Comparison of ENCODE assay signal across 27 mouse cellular contexts in genomic region chr3:36446918-36447317, GRCm38 (mm10). TPM values are rescaled to one million over a fixed set of nuclear protein-coding genes. Genes with fewer than 3 reads are reported as not detected.
DNase-seq lines count a peak whose midpoint lies in the region; ATAC-seq and TF ChIP-seq lines count a peak whose summit lies in the region.
"Had no signal": no experiment of that assay in that cellular context is flagged by ENCODE, and none has a peak within 500 bp of the region (broad histone marks: within the 10 kb centered on the region; RNA-seq: fewer than 3 reads in every experiment).

No protein-coding gene starts in this region.

- WGBS in heart, postnatal 0 days = 7% methylated on average over 6 of the region's 6 CpGs

- no peaks in the 10 kb centered on the region for H3K27me3 ChIP-seq in heart, postnatal 0 days (ENCODE audit: control insufficient read depth, insufficient read depth, low read length)
- H3K27me3 ChIP-seq: embryonic facial prominence, embryonic 13.5 days; forebrain, embryonic 13.5 days; hindbrain, embryonic 13.5 days; midbrain, embryonic 13.5 days; Patski had no signal

- H3K27ac ChIP-seq in heart, postnatal 0 days (ENCODE audit: low read depth) = peak overlapping the region; percentile 5; the same call in 1 of the 2 replicates
- H3K27ac ChIP-seq in layer of hippocampus, adult 2 months = no peak overlapping the region
- H3K27ac ChIP-seq: embryonic facial prominence, embryonic 13.5 days; forebrain, embryonic 13.5 days; hindbrain, embryonic 13.5 days; limb, embryonic 10.5 days; midbrain, embryonic 13.5 days had no signal

- no peaks in the 10 kb centered on the region for H3K9me3 ChIP-seq in heart, postnatal 0 days (replicated peaks; ENCODE audit: control insufficient read depth, low read length)
- H3K9me3 ChIP-seq: embryonic facial prominence, embryonic 13.5 days; forebrain, embryonic 13.5 days; hindbrain, embryonic 13.5 days; limb, embryonic 10.5 days; midbrain, embryonic 13.5 days had no signal

- peaks cover 37% of the 10 kb centered on the region for H3K36me3 ChIP-seq in heart, postnatal 0 days (replicated peaks; ENCODE audit: control insufficient read depth, insufficient read depth, low read length)
- H3K36me3 ChIP-seq: hindbrain, embryonic 13.5 days; midbrain, embryonic 13.5 days had no signal

- TF ChIP-seq CTCF in heart, postnatal 0 days (IDR thresholded peaks at IDR 0.05; ENCODE audit: low read depth) = no peak
- no peak for TF ChIP-seq CTCF in layer of hippocampus, adult 2 months (conservative IDR thresholded peaks at IDR 0.05)

- peaks cover 18% of the 10 kb centered on the region for H3K4me1 ChIP-seq in heart, postnatal 0 days (ENCODE audit: control insufficient read depth, insufficient read depth)
- H3K4me1 ChIP-seq: midbrain, embryonic 13.5 days had no signal

- no peak for ATAC-seq in heart, postnatal 0 days (ENCODE audit: insufficient read depth, low read depth)
- peak; percentile 65 for ATAC-seq in common myeloid progenitor, adult 5-6 weeks (replicated peaks; ENCODE audit: low read depth, poor library complexity, severe bottlenecking)
- ATAC-seq in megakaryocyte-erythroid progenitor cell, adult 5-6 weeks (replicated peaks; ENCODE audit: low FRiP score, low TSS enrichment, poor library complexity, severe bottlenecking) = peak; percentile 31; the same call in 1 of the 2 replicates
- ATAC-seq: forebrain, embryonic 13.5 days; inflammation-experienced regulatory T-cells, adult 6 months; midbrain, embryonic 13.5 days; Patski had no signal

- DNase-seq in heart, postnatal 0 days (ENCODE audit: low spot score) = peak; percentile 43
- DNase-seq in heart, adult 8-10 months (ENCODE audit: low spot score) = no peak
- peak; percentile 23 for DNase-seq in lung, postnatal 36 days
- DNase-seq in lung, postnatal 10 days = no peak
- no peak for DNase-seq in layer of hippocampus, adult 2 months (ENCODE audit: low spot score in 2 of 2)
- no peak for DNase-seq in cerebellum, adult 11 months
- DNase-seq: adrenal gland, adult 2 months; cerebellum, adult 18-20 months; kidney, adult 9 months; kidney, postnatal 14 days; liver; lung, adult 2 months had no signal

- H3K9ac ChIP-seq in heart, postnatal 0 days (replicated peaks; ENCODE audit: low read depth, low read length) = no peak overlapping the region
- H3K9ac ChIP-seq: embryonic facial prominence, embryonic 13.5 days; forebrain, embryonic 13.5 days; hindbrain, embryonic 13.5 days; midbrain, embryonic 13.5 days had no signal

- no peak for TF ChIP-seq EP300 in heart, postnatal 0 days (IDR thresholded peaks at IDR 0.05; ENCODE audit: low read depth)

- peak overlapping the region; percentile 22; the same call in 1 of the 2 replicates for H3K4me2 ChIP-seq in heart, postnatal 0 days (ENCODE audit: low read depth, low read length)
- H3K4me2 ChIP-seq: embryonic facial prominence, embryonic 13.5 days; forebrain, embryonic 13.5 days; heart, embryonic 11.5 days; hindbrain, embryonic 13.5 days; midbrain, embryonic 13.5 days had no signal

- H3K4me3 ChIP-seq in heart, postnatal 0 days (ENCODE audit: low read depth, low read length) = no peak overlapping the region
- H3K4me3 ChIP-seq in layer of hippocampus, adult 2 months = no peak overlapping the region
- H3K4me3 ChIP-seq: embryonic facial prominence, embryonic 13.5 days; erythroblast, embryonic 14.5 days; forebrain, embryonic 13.5 days; hindbrain, embryonic 13.5 days; limb, embryonic 10.5 days; midbrain, embryonic 13.5 days had no signal

RNA-seq across cellular contexts. Expression of gene Anxa5, which starts 28.8 kb away (rescaled TPM):
- total RNA-seq in heart, postnatal 0 days (2014; rRNA removed; ENCODE audit: low replicate concordance) = 162 and 218 TPM in 2 replicates
- 261 and 263 TPM in 2 replicates for polyA plus RNA-seq in heart, postnatal 0 days (2015; fragmentation: Nextera tagmentation; extraction: Ambion mirVana)
- total RNA-seq in heart, adult 8-10 months (2022) = 100 to 1,000 TPM; 107 to 114 (median 108) TPM
- total RNA-seq in common myeloid progenitor, adult 5-6 weeks (2017) = 54.6 and 60.2 TPM in 2 replicates
- 7.1 and 9.9 TPM in 2 replicates for total RNA-seq in megakaryocyte-erythroid progenitor cell, adult 5-6 weeks (2014; fragmentation: Nextera tagmentation)
- 16.3 and 26.3 TPM in 2 replicates for total RNA-seq in megakaryocyte-erythroid progenitor cell, adult 5-6 weeks (2017)
- total RNA-seq in layer of hippocampus, adult 2 months (2021) = 10 to 100 TPM; 48.6 to 53.4 TPM

RNA-seq across cellular contexts. Expression of gene 1810062G17Rik, which starts 28.8 kb away (rescaled TPM):
- 6.2 TPM in 1 of 2 replicates, not detected in the other for total RNA-seq in heart, postnatal 0 days (2014; rRNA removed; ENCODE audit: low replicate concordance)
- polyA plus RNA-seq in heart, postnatal 0 days (2015; fragmentation: Nextera tagmentation; extraction: Ambion mirVana) = 1.2 and 1.8 TPM in 2 replicates
- under 1 TPM in 2 of 4 experiments, not detected in 2; 0.32 to 0.87 TPM for total RNA-seq in heart, adult 8-10 months (2022)
- total RNA-seq in common myeloid progenitor, adult 5-6 weeks (2017) = not detected in 2 replicates
- total RNA-seq in megakaryocyte-erythroid progenitor cell, adult 5-6 weeks (2014; fragmentation: Nextera tagmentation) = 1.1 TPM in 1 of 2 replicates, not detected in the other
- 3.0 TPM in 1 of 2 replicates, not detected in the other for total RNA-seq in megakaryocyte-erythroid progenitor cell, adult 5-6 weeks (2017)
- total RNA-seq in layer of hippocampus, adult 2 months (2021) = not detected
- total RNA-seq: gastrocnemius, adult 18-20 months; layer of hippocampus, adult 18-20 months; layer of hippocampus, postnatal 25 days; monocyte, adult 5-6 weeks had no signal
- polyA plus RNA-seq: erythroblast, embryonic 14.5 days; hindbrain, embryonic 13.5 days had no signal

Comparison
In these comparisons a context has a peak if more than half of its experiments do, and no peak if none do; other contexts are left out.
1. DNase-seq: peak in heart, postnatal 0 days (single experiment) and lung, postnatal 36 days (single experiment); none in heart, adult 8-10 months (single experiment), lung, postnatal 10 days (single experiment), layer of hippocampus, adult 2 months (0 of 2) and cerebellum, adult 11 months (single experiment).